Mouse (Mus musculus) stomach, postnatal 0 days (tissue): ENCODE data around the gene Mccc2.

Source experiments
- CTCF ChIP-seq: IDR thresholded peaks from 2 replicates; pipeline ENCODE4 v1.5.1; 2016; ENCODE audit warnings: antibody characterized with exemption, low read depth, mild to moderate bottlenecking, moderate library complexity
- EP300 ChIP-seq: optimal IDR thresholded peaks from 2 replicates; pipeline ENCODE3; 2016; ENCODE audit warnings: antibody characterized with exemption

- TF ChIP-seq CTCF (no peak), EP300 (no peak)
Observed at GRCm38 (mm10) chr13:99937741-99938140, 77.7 kb downstream of the Mccc2 start.
